Mouse (Mus musculus): Measurements from ENCODE around the gene Smad3.

The Smad3 gene

DNA sequence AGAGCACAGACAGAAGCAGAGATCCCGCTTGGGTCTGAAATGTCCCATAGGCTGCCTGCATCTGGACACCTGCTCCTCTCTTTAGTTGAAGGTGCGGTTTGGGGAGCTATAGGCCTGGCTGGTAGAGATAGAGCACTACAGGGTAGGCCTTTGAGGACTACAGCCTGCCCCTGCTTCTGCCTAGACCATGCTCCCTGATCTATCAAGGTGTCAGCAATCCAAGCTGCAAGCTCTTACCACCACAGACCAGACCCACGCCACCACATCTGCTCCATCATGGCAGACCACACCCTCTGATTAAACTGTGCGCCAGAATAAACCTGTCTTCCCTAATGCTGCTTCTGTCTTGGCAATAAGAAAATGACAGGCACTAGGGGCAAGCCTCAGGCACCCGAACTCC is 13.2 kb downstream of the Smad3 start:
- DNase-seq = no peak

DNA sequence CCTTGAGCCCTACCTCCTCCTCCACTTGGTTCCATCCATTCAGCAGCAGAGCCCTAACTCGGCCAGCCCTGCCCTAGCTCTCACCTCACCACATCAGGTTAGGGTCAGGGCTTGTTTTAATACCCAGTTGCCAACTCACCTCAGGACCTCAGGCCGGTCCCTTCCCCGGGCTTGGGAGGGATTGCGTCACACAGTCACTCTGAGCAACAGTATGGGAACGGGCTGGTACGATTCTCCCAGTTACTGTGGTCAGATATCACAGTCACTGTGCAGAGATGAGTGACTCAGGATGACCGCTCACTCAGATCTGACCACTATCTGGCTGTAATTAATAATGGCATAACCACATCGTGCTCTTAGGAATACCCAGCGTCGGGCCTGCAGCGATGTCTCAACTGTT is 14.0 kb downstream of the Smad3 start:
- no peak for DNase-seq

DNA sequence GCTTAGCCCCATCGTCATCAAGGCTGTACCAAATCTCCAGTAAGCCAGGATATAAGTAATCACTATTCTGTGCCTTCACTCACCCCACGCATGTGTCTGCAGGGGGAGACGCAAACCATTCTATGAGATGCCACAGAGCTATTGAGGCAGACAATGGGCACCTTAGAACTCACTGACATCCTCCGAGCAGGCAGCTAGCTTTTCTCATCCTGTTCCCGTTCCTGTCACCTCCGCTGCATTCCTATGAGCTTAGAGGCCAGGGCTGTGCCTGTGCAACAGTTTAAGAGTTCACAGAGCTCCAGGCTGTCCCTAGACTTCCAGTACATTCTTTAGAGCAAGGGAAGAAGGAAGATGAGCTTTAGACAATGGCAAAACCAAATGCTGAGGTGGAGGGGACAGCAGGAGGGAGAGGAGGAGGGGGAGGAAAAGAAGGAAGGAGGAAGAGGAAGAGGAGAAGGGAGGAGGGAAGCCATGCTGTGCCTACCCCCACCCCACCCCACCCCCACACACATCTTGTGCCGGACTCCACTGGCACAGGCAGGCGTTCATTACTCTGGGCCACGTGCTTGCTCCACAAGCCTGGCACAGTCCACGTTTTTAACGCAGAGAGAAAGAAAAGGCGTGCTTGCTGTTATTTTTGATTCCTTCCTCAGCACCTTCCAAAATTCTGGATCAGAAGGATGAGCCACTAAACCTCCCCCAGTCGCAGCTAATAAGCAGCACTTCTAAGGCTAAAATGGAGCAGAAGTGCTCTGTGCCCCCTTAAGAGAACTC is 14.7 kb downstream of the Smad3 start:
- DNase-seq = no peak

GRCm38 (mm10) chr9:63742318-63742717 is 15.5 kb downstream of the Smad3 start:
- peak; percentile 64 for DNase-seq

DNA sequence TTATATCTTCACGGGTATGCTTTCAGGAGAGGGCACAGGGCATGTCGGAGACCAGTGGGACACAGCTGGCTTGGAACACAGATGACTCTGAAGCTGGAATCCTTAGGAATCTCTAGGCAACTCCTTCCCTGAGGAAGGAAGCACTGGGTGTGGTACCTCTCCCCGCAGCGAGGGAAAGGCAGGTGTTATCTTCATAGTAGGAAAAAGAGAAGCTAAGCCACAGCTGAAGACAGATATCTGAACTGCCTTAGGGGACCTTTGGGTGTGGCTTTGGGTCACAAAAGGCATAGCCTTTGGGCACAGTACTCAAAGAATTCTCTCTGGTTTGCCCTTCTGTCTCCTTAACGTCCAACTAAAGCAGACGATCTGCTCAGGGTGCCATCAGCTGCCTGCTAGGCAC is 16.0 kb downstream of the Smad3 start:
- no peak for DNase-seq

DNA sequence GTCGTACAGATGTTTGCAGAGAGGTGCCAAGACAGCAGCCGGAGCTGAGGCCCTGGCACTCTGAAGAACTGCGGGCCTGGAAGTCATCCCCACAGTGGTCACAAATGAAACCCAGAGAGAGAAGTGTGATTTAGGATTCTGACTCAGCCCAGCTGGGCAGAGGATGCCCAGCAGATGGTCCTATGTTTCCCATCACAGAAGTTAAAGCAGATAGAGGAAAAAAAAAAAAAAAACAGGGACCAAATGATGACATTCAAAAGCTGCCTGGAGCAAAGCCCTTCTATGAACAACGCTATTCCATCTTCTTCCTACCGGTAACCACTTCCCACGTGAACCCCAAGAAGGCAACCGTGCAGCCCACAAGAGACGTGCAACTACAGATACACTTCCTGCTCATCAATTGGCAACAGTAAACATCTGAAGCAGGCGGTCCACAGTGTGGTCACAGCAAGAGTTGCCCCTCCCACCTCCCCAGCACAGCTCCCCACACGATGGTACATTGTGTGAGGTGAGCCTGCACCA is 17.4 kb downstream of the Smad3 start:
- DNase-seq = no peak

DNA sequence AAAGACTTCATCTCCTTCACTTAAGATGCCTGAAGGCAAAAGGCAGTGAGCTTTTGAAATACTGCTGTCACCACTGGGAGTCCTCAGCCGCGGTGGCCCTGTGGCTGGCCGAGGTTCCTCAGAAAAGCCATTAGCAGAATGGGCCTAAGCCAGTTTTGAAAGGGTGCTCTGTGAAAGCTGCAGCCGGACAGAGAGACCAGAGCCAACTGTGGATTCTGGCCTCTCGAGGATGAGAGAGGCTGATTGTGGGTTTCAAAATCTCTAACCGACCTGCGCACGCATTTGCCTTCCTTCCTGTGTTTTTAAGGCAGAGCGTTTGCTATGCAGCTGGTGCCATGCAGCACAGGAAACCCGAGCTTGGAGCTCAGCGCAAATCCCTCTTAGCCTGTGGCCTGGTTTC is 19.0 kb downstream of the Smad3 start:
- no peak for DNase-seq

DNA sequence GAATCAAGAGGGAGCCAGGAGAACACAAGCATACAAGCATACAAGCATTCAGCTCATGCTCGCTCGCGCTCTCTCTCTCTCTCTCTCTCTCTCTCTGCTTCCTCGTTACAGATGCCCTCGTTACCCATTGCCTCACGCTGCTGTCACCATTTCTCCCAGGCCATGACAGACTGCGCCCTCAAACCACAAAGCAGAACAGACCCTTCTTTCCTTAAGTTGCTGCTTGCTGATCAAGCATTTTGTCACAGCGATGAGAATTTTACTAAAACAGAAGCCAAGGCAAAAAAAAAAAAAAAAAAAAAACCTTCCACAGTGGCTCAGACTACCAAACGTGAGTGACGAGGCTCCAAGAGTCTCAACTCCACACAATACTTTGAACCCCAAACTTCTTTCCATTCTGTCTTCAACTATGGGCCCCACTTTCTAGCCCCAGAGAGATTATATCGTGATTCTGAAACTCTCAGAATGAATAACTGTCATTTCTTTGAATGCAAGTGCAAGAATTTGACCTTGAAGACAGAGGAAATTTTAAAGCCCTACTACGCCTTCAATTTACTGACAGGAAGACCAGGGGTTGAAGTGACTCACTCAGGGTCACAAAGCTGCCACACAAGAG is 19.6 kb downstream of the Smad3 start:
- DNase-seq = no peak

GRCm38 (mm10) chr9:63737426-63737931 is 20.3 kb downstream of the Smad3 start:
- DNase-seq = no peak

DNA sequence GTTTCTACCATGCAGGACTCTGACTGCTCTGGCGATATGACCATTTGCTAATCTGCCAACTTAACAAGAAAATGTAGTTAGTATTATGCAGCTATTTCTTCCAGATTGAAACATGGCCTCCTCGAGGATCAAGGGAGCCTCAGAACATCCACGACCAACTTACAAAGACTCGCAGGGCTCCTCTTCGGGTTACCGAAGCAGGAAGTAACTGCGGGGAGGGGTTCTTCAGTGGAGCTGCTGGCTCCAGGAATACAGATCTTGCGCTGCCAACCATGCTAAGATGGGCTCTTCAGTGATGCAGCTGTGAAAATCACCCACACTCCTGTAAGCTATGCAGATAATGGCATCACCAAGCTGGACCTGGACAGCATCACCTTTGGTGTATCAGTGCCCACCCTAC is 23.5 kb downstream of the Smad3 start:
- no peak for DNase-seq

DNA sequence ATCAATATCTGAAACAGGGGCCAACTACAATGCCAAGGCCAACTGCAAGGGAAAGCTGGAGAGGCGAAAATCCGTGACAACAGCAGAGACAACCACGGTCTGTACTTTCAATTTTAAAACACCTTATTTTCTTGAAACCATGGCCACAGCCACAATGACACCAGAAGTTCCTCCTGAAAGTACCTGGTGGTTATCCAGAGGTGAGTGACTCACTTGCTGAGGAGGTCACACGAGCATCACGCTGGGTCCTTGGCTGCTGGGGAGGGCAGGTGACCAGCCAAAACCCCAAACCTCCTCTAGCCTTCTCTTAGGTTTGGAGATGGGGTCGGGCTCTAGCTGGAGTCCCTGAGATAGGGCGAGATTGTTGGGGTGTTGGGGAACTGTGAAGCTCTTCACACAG is 25.1 kb downstream of the Smad3 start:
- no peak for DNase-seq

DNA sequence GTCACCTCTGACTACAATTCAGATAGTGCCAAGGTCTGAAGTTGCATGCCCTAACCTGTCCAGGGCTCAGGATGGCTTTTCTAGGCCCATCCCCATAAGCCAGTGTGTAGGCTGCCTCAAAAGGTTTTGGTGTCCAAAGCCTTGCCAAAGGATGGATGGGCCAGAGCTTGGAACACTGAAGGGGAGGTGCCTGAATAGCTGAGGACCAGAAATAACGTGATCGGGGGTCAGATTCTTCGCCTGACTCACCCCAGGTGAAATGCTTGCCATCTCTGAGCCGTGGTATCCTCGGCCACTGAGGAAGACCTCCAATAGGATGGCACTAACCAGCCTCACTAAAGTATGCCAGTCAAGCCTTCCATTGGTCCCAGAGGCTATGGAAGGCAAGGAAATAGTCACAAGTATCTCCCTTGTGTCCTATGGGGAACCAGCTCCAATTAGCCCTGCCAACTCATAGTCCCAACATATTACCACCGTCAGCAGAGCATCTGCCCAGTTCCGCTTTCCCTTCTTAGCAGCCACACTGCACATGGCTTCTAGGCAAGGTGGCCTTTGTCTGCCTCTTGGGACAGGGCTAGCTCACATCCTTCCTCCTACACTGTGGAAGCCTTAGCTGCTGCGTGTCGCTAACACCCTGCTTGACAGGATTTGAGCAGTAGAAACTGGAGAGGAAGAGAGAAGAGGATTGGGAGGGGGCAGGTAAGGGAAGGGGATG is 26.5 kb downstream of the Smad3 start:
- no peak for DNase-seq

DNA sequence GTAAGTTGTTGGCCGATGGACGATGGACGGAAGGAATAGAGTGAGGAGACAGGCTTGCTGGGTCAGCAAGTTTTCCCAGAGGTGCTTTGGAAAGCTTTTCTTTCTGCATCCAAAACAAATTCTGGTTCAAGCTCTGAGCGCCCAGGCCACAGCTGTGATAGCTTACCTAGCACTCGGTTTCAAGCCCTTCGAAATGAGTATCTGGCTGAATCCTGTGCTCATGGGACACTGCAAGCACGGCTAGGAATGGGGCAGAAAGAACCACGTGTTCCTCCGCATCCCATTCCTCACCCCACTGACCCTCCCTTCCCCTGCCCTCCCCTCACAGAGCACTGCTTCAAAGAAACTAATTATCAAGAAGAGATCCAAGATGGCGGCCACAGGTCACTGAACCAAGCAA is 28.8 kb downstream of the Smad3 start:
- no peak for DNase-seq

DNA sequence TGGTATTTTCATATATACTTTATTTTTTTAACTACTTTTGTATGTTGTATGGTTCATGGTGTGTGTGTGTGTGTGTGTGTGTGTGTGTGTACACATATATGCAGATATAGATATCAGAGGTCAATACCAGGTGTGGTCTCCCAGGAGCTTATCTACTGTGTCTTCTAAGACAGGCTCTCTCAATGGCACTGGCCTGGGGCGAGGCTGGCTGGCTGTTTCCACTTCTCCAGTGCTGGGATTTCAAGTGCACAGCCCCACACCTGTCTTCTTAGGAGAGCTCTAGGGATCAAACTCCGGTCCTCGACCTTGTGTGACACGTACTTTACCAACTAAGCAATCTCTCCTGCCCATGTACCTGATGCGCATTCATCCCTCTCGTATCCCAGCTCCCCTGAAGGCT is 30.7 kb downstream of the Smad3 start:
- DNase-seq = no peak

DNA sequence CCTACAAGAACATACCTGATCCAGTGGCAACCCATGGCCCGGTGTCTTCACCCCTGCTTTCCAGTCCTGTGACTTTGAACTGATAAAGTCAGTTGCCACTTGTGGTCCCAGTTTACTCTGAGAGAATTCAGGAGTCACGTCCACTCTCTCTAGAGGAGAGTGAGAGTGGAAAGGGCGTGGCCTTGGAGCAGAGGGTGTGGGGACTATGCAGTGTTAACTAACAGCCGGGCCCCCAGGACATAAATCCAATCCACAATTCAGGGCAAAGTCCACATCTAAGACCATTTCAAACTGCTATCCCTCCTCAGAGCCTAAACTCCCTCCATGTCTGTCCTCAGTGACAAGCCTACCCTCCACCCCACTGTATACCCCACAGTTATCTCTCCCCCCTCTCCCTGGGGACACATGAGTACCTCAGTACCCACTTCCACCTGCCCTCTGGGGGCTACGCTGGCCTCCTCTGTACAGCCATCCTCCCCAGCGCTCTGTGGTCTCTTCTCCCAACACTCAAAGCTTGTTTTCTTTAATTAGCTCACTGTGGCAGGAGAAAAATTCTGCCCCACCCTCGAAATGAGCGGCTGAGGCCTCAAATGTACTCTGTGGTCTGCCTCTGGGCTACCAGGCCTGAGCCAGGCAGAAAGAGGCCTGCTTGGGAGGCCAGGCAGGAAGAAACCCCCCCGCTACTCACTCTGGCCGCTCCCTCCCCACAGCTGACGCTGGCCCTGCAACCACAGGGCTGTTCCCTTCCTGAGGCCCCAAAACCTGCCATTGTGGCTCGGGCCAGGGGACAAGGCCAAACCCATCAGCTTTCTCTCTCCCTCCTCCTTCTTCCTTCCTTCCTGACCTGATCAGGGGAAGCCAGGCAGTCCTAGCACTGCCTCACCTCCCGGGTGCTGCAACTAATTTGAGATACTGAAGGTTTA is 31.4 kb downstream of the Smad3 start:
- peak; percentile 60 for DNase-seq

DNA sequence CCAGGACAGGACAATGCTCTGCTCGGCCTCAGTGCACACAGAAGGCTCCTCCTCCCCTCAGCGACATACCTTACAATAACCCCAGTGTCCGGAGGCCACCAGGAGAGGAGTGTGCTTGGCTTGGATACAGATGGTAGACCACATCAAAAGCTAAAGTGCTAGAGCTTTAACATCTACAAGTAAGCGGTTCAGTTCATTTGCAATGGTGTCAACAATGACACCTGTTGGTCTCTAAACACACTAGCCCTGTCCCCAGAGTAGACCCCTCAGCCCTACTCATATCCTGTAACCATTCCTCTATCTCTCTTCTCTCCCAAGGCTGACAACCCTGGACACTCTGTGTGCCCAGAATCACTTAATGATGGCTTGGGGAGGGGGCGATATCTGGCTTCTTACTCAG is 33.0 kb downstream of the Smad3 start:
- no peak for DNase-seq

GRCm38 (mm10) chr9:63722918-63723317 is 34.9 kb downstream of the Smad3 start:
- no peak for DNase-seq

GRCm38 (mm10) chr9:63722350-63722749 is 35.4 kb downstream of the Smad3 start:
- DNase-seq = no peak

DNA sequence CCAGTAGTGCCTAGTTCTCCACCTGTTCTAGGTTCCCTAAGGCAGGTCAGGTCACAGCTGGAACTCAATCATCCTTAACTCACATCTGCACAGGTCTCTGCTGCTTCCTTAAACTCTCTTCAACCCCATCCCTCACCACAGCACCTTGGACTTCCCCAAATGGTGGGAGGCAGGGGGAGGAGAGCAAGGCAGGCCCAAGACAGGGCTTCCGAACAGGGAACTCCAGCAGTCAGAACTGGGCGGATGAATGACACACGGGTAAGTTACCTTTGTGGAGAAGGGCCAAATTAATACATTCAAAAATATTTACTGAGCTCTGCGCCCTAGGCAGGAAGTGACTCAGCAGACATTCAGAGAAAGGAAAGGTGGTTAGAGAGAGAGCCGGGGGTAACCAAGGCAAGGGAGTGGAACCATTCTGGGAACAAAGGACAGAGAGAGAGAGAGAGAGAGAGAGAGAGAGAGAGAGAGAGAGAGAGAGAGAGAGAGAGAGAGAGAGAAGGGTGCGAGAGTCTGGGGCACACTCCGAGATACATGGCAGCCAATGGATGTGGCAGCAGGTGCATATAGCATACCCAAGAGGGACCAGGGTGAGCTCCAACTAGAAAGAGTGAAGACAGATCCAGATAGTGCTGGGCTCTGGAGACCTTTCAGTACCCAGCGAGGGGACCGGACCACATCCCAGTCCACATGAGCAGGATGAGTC is 36.1 kb downstream of the Smad3 start:
- DNase-seq = no peak

DNA sequence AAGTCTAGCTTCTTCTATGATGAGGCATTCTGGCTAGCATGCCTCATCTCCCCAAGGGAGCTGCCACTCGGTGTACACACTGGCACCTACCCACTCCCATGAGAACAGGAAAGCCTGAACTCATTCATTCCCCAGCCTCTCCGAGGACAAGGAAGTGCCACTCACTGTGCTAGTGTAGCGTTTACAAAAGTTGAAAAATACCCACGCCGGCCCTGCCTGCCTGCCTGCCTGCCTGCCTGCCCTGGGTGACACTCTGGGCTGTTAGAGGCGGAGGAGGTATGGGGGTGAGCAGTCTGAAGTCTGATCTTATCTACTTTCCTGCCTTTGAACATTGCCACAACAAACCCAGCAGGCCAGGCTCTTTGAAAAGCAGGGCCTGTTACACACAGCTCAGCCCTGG is 37.1 kb downstream of the Smad3 start:
- no peak for DNase-seq

DNA sequence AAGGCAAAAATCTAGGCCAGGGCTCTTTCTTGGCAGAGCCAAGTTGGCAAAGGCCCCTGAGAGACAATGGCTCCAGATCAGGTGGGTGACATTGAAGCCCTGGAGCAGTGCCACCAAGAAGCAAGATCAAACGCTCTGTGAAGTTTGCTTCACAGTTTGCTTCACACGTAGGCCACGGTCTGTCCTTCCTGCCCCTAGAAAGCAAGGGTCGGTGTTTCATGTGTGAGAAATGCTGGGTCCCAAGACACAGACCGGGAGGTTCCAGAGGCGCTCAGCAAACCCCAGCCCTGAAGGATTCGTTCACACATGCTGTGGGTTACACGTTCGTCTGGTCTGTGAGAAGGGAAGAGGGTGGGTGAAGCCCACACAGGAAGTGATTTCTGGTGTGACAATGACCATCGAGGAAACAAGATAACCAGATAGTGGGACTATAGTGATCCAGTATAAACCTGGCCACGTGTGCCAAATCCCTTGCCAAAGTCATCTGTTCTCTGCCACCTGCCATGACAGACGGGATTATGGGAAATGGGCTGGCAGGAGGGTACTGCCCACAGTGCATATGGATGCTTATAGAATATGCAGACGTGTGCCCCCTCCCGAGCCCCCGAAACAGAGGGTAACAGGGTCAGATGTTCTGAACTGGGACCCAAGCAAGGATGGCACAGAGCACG is 37.9 kb downstream of the Smad3 start:
- DNase-seq = no peak
